Mouse (Mus musculus): Measurements from ENCODE around the gene Slc1a1. TPM values are rescaled to one million over a fixed set of nuclear protein-coding genes. Genes with fewer than 3 reads are reported as not detected.
A peak's percentile ranks its signal among the peaks of the same experiment; 100 is the strongest.

The Slc1a1 gene
- polyA plus RNA-seq, 1 experiment from 2014 or later, result 1.7 TPM

DNA sequence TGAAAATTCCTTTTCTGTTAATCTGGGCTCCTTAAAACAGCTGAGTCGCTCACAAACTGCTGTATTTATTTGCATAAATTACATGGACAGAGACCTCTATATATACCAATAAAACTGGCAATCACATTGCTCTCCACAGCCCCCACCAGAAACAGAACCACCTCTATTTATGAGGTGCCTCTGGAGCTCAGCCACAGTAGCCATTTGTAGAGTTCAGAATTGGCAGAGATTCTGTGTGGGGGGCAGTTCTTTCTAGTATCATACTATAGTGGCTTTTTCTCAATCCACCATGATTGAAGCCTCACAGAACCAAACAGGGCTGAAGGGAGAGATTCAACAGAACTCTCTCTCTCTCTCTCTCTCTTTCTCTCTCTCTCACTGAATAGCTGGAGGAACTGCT lies 61.8 kb downstream of the Slc1a1 start:
- H3K4me2 ChIP-seq (ENCODE audit: low read depth), result no peak overlapping the region
- no peak for DNase-seq (ENCODE audit: low spot score)
- WGBS, result 57% methylated on average over 1 of the region's 1 CpGs

DNA sequence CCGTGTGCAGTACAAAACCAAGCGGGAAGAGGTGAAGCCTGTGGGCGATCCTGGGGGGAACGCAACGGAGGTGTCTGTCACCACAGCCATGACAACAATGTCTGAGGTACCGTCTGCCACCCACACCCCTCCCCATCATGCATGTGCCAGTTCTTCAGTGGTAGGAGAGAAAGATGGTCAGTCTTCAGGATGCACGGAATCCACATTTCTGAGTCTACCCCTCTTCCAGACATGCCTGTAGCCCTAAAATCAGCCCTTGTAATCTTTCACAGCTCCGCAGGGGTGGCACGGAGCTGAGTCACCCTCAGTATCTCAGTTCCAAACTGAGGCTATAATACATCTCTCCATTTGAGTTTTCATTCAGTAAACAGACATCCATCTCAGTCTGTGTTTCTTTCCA lies 62.6 kb downstream of the Slc1a1 start:
- Histone ChIP-seq H3K27me3 (ENCODE audit: control insufficient read depth, insufficient read depth, low read length) (no peaks in the 10 kb centered on the region), H3K9ac (ENCODE audit: low read length) (no peak overlapping the region), H3K27ac (ENCODE audit: low read depth, low read length) (no peak overlapping the region), H3K36me3 (ENCODE audit: control insufficient read depth, insufficient read depth, low read length) (no peaks in the 10 kb centered on the region), H3K4me1 (ENCODE audit: control insufficient read depth, insufficient read depth, low read length) (peaks cover 4% of the 10 kb centered on the region; the same call in 1 of the 2 replicates), H3K9me3 (ENCODE audit: control insufficient read depth, low read length) (no peaks in the 10 kb centered on the region), H3K4me3 (ENCODE audit: low read depth, low read length) (no peak overlapping the region), H3K4me2 (ENCODE audit: low read depth) (no peak overlapping the region)
- ATAC-seq (ENCODE audit: insufficient read depth, low FRiP score, low TSS enrichment) (no peak), DNase-seq (ENCODE audit: low spot score) (no peak)
- 89% methylated on average over 9 of the region's 9 CpGs for WGBS

More for the DNA sequence above, 61.8 kb downstream of the Slc1a1 start:
- no peaks in the 10 kb centered on the region for H3K9me3 ChIP-seq (ENCODE audit: control insufficient read depth, low read length)
- H3K36me3 ChIP-seq (ENCODE audit: control insufficient read depth, insufficient read depth, low read length), result no peaks in the 10 kb centered on the region
- no peak overlapping the region for H3K4me3 ChIP-seq (ENCODE audit: low read depth, low read length)
- no peaks in the 10 kb centered on the region for H3K27me3 ChIP-seq (ENCODE audit: control insufficient read depth, insufficient read depth, low read length)
- ATAC-seq (ENCODE audit: insufficient read depth, low FRiP score, low TSS enrichment), result no peak
- H3K4me1 ChIP-seq (ENCODE audit: control insufficient read depth, insufficient read depth, low read length), result peaks cover 4% of the 10 kb centered on the region; the same call in 1 of the 2 replicates
- H3K9ac ChIP-seq (ENCODE audit: low read length), result no peak overlapping the region
- H3K27ac ChIP-seq (ENCODE audit: low read depth, low read length), result no peak overlapping the region

DNA sequence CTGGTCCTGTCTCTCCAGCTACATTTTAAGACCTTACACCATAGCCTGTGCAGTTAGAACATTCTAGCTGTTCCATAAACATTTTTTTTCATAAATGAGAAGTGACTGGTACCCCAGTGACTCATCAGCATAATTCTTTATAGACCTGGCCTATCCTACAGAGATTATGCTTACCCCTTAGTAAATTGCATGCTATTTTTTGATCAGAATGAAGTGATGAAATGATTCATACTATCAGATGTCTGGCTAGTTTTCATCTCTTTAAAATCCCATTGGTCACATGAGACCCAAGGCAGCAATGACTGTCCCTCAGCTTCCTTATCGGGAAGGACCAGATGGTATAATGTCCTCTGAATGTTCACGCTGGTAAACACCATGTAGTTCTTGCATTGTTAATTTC lies 65.9 kb downstream of the Slc1a1 start:
- DNase-seq (ENCODE audit: low spot score) (no peak), ATAC-seq (ENCODE audit: insufficient read depth, low FRiP score, low TSS enrichment) (no peak)
- no peak overlapping the region for H3K9ac ChIP-seq (ENCODE audit: low read length)
- no peaks in the 10 kb centered on the region for H3K4me1 ChIP-seq (ENCODE audit: control insufficient read depth, insufficient read depth, low read length)
- no peak overlapping the region for H3K4me3 ChIP-seq (ENCODE audit: low read depth, low read length)
- 97% methylated on average over 2 of the region's 2 CpGs for WGBS
- H3K9me3 ChIP-seq (ENCODE audit: control insufficient read depth, low read length), result no peaks in the 10 kb centered on the region
- H3K4me2 ChIP-seq (ENCODE audit: low read depth), result no peak overlapping the region
- H3K36me3 ChIP-seq (ENCODE audit: control insufficient read depth, insufficient read depth, low read length), result no peaks in the 10 kb centered on the region
- no peaks in the 10 kb centered on the region for H3K27me3 ChIP-seq (ENCODE audit: control insufficient read depth, insufficient read depth, low read length)
- H3K27ac ChIP-seq (ENCODE audit: low read depth, low read length), result no peak overlapping the region

DNA sequence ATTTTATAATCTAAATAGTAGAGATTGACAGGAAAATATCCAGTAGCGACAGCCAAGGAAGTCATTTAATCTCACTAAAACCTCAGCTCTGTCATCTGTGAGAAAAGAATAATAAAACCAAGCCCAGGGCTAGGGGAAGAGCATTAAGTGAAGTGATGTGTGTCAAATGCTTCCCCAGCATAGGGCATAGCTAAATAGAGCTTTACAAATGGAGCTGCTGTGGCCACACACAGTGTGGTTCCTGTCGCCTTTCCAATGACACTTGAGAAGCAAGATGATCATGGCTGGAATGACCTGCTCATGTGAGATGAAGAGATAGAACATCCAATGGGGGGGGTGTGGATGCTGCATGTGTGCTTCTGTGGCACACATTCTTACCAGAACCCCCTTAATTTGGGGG lies 67.3 kb downstream of the Slc1a1 start:
- DNase-seq (ENCODE audit: low spot score) (no peak), ATAC-seq (ENCODE audit: insufficient read depth, low FRiP score, low TSS enrichment) (no peak)
- H3K4me3 ChIP-seq (ENCODE audit: low read depth, low read length), result no peak overlapping the region
- H3K27ac ChIP-seq (ENCODE audit: low read depth, low read length), result no peak overlapping the region
- no peak overlapping the region for H3K9ac ChIP-seq (ENCODE audit: low read length)
- H3K36me3 ChIP-seq (ENCODE audit: control insufficient read depth, insufficient read depth, low read length), result no peaks in the 10 kb centered on the region
- no peaks in the 10 kb centered on the region for H3K4me1 ChIP-seq (ENCODE audit: control insufficient read depth, insufficient read depth, low read length)
- no peak overlapping the region for H3K4me2 ChIP-seq (ENCODE audit: low read depth)
- H3K27me3 ChIP-seq (ENCODE audit: control insufficient read depth, insufficient read depth, low read length), result no peaks in the 10 kb centered on the region
- WGBS, result 47% methylated on average over 2 of the region's 2 CpGs
- H3K9me3 ChIP-seq (ENCODE audit: control insufficient read depth, low read length), result no peaks in the 10 kb centered on the region

DNA sequence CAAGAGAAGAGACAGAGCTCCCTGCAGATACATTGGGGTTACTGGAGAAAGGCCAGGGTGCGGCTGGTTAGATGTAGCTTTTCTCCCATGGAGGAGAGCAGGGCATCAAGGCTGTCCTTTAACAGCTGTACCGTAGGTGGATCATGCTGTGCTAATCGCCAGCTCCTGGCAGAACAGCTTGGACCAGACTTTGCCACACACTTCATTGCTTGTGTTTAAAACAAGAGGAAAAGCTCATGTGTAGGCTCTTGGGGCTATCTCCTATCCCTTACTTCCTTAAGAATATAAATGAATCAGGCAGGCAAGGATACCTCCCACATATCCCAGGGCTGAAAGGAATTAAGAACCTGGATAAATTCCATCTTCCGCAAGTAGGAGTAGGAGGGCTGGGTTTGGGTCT lies 68.0 kb downstream of the Slc1a1 start:
- no peak for DNase-seq (ENCODE audit: low spot score)
- no peak overlapping the region for H3K4me3 ChIP-seq (ENCODE audit: low read depth, low read length)
- 85% methylated on average over 4 of the region's 4 CpGs for WGBS
- H3K9me3 ChIP-seq (ENCODE audit: control insufficient read depth, low read length), result no peaks in the 10 kb centered on the region
- no peaks in the 10 kb centered on the region for H3K36me3 ChIP-seq (ENCODE audit: control insufficient read depth, insufficient read depth, low read length)
- no peaks in the 10 kb centered on the region for H3K27me3 ChIP-seq (ENCODE audit: control insufficient read depth, insufficient read depth, low read length)
- H3K27ac ChIP-seq (ENCODE audit: low read depth, low read length), result no peak overlapping the region
- no peak overlapping the region for H3K4me2 ChIP-seq (ENCODE audit: low read depth)
- no peak for ATAC-seq (ENCODE audit: insufficient read depth, low FRiP score, low TSS enrichment)
- H3K9ac ChIP-seq (ENCODE audit: low read length), result no peak overlapping the region
- no peaks in the 10 kb centered on the region for H3K4me1 ChIP-seq (ENCODE audit: control insufficient read depth, insufficient read depth, low read length)

DNA sequence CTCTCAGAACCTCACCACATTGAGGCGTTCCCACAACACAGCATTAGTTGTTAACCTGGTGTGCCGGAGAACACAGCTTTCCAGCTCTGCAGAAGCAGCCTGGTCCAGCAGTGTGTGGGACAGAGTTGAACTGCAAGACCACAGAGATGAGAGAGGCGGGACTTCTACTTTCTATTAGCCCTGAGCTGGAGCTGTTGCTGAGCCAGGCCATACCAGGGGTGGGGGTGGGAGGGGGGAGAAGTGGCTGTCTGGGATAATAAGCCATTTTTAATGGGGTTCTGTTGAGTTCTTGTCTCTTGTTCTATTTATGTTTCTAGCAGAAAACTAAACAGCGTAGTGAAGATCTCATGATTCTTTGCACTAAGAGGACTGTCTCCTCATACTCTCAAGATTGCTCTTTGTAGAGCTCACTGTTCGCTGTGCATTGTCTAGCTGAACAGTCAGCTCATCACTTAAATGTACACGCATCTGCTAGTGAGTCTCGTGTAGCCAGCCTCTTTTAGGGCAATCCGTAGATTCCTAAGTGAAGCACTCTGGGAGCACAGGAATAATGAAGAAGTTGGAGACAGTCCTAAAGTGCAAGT lies 68.8 kb downstream of the Slc1a1 start:
- Histone ChIP-seq H3K27me3 (ENCODE audit: control insufficient read depth, insufficient read depth, low read length) (no peaks in the 10 kb centered on the region), H3K4me2 (ENCODE audit: low read depth) (no peak overlapping the region), H3K4me3 (ENCODE audit: low read depth, low read length) (no peak overlapping the region), H3K36me3 (ENCODE audit: control insufficient read depth, insufficient read depth, low read length) (no peaks in the 10 kb centered on the region), H3K4me1 (ENCODE audit: control insufficient read depth, insufficient read depth, low read length) (no peaks in the 10 kb centered on the region), H3K27ac (ENCODE audit: low read depth, low read length) (no peak overlapping the region), H3K9ac (ENCODE audit: low read length) (no peak overlapping the region), H3K9me3 (ENCODE audit: control insufficient read depth, low read length) (no peaks in the 10 kb centered on the region)
- ATAC-seq (ENCODE audit: insufficient read depth, low FRiP score, low TSS enrichment) (no peak), DNase-seq (ENCODE audit: low spot score) (no peak)
- WGBS, result 89% methylated on average over 8 of the region's 8 CpGs

DNA sequence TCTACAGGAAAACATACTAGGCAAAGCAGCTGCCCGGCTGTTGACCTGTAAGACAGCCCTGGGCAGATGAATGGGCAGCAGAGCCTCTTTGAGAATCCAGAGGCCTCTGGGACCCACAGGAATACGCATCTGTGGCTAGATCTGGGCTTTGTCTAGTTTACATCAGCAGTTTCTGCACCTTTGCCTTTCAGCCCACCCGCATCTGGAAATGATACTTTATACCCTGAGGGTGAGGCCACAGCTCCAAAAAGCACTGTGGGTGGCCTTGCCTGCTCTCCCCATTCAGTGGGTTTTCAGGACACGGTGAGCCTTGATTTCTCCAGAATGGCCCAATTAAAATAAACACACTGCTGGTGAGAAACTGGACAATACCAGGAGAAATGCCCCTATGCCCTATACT lies 73.3 kb downstream of the Slc1a1 start:
- WGBS, result 47% methylated on average over 4 of the region's 4 CpGs
- Histone ChIP-seq H3K4me1 (ENCODE audit: control insufficient read depth, insufficient read depth, low read length) (no peaks in the 10 kb centered on the region), H3K4me2 (ENCODE audit: low read depth) (no peak overlapping the region), H3K36me3 (ENCODE audit: control insufficient read depth, insufficient read depth, low read length) (no peaks in the 10 kb centered on the region), H3K27me3 (ENCODE audit: control insufficient read depth, insufficient read depth, low read length) (no peaks in the 10 kb centered on the region), H3K27ac (ENCODE audit: low read depth, low read length) (no peak overlapping the region), H3K4me3 (ENCODE audit: low read depth, low read length) (no peak overlapping the region), H3K9ac (ENCODE audit: low read length) (no peak overlapping the region; the same call in 1 of the 2 replicates), H3K9me3 (ENCODE audit: control insufficient read depth, low read length) (no peaks in the 10 kb centered on the region)
- DNase-seq (ENCODE audit: low spot score) (peak; percentile 29), ATAC-seq (ENCODE audit: insufficient read depth, low FRiP score, low TSS enrichment) (no peak)

DNA sequence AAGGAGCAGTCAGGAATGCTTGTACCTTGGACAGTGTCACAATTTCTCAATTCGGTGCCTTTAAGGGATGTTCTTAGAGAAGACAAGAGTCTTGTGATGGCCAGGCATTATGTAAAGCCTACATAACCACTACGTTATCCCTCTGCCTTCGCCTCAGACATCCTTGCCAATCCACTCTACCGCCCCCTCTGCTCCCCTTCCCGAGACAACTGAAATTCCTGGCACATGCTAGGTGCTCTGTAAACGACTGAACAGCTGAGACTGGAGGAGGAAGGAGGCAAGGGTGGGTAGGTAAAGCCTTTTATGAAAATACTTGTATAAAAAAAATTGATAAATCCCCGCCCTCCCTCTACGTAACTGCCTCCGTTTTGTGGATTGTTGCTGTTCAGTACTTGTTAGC lies 73.8 kb downstream of the Slc1a1 start:
- DNase-seq (ENCODE audit: low spot score) (no peak), ATAC-seq (ENCODE audit: insufficient read depth, low FRiP score, low TSS enrichment) (no peak)
- no peaks in the 10 kb centered on the region for H3K9me3 ChIP-seq (ENCODE audit: control insufficient read depth, low read length)
- 81% methylated on average over 9 of the region's 9 CpGs for WGBS
- no peaks in the 10 kb centered on the region for H3K36me3 ChIP-seq (ENCODE audit: control insufficient read depth, insufficient read depth, low read length)
- H3K27ac ChIP-seq (ENCODE audit: low read depth, low read length), result no peak overlapping the region
- no peaks in the 10 kb centered on the region for H3K27me3 ChIP-seq (ENCODE audit: control insufficient read depth, insufficient read depth, low read length)
- H3K4me3 ChIP-seq (ENCODE audit: low read depth, low read length), result no peak overlapping the region
- H3K4me2 ChIP-seq (ENCODE audit: low read depth), result no peak overlapping the region
- H3K9ac ChIP-seq (ENCODE audit: low read length), result no peak overlapping the region
- H3K4me1 ChIP-seq (ENCODE audit: control insufficient read depth, insufficient read depth, low read length), result no peaks in the 10 kb centered on the region

DNA sequence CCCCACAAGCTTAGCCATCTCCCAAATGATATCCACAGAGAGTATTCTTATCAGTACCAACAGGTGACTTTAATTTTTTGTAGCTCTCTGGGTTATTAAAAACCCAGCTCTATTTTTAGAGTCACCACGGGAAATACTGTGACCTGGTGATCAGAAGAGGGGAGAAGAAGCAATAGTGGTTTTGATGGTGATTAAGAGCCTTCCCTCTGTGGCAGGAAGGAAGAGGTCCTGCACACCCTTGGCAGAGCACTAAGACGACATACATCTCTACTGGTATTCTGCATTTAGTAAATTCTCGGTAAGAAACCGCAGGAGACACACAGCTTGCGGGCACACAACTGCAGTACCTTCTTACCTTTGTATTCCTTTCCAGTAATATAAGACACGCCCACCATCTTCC lies 79.7 kb downstream of the Slc1a1 start:
- Histone ChIP-seq H3K27me3 (ENCODE audit: control insufficient read depth, insufficient read depth, low read length) (no peaks in the 10 kb centered on the region), H3K27ac (ENCODE audit: low read depth, low read length) (no peak overlapping the region), H3K4me2 (ENCODE audit: low read depth) (no peak overlapping the region), H3K9me3 (ENCODE audit: control insufficient read depth, low read length) (no peaks in the 10 kb centered on the region), H3K4me1 (ENCODE audit: control insufficient read depth, insufficient read depth, low read length) (no peaks in the 10 kb centered on the region), H3K4me3 (ENCODE audit: low read depth, low read length) (no peak overlapping the region), H3K9ac (ENCODE audit: low read length) (no peak overlapping the region), H3K36me3 (ENCODE audit: control insufficient read depth, insufficient read depth, low read length) (no peaks in the 10 kb centered on the region)
- 83% methylated on average over 6 of the region's 6 CpGs for WGBS
- DNase-seq (ENCODE audit: low spot score) (no peak), ATAC-seq (ENCODE audit: insufficient read depth, low FRiP score, low TSS enrichment) (no peak)
